Mouse (Mus musculus): ENCODE measurements around the gene Hist2h3c1. TPM values are rescaled to one million over a fixed set of nuclear protein-coding genes. Genes with fewer than 3 reads are reported as not detected.
"Not testable (repeated sequence)": the region's sequence is repeated elsewhere in the genome, so short reads cannot be mapped to it uniquely, and the experiment has no call there.

The Hist2h3c1 gene
- polyA plus RNA-seq, 1 experiment from 2014 or later = 0.91 TPM

- peak; percentile 87 for ATAC-seq (ENCODE audit: low FRiP score, low TSS enrichment)
These were observed 6.3 kb upstream of the Hist2h3c1 start, which contains the start of gene Hist2h2aa2 for GRCm38 (mm10) chr3:96239949-96240798. TSS of gene Hist2h2aa2 (minus strand) at chr3:96240276.

GRCm38 (mm10) chr3:96240799-96241197 lies 5.7 kb upstream of the Hist2h3c1 start:
- no peaks in the 10 kb centered on the region for H3K9me3 ChIP-seq (ENCODE audit: control insufficient read depth, low read length)
- H3K4me1 ChIP-seq (ENCODE audit: control insufficient read depth, insufficient read depth, low read length) = peaks cover 22% of the 10 kb centered on the region
- H3K4me2 ChIP-seq (replicated peaks; ENCODE audit: low read depth, low read length) = peak overlapping the region; percentile 31
- no peak for ATAC-seq (ENCODE audit: low FRiP score, low TSS enrichment)
- peak overlapping the region; percentile 89 for H3K27ac ChIP-seq (ENCODE audit: low read depth, low read length)
- no peak overlapping the region; the same call in 1 of the 2 replicates for H3K4me3 ChIP-seq (ENCODE audit: low read length)
- WGBS = 82% methylated on average over 9 of the region's 9 CpGs
- no peaks in the 10 kb centered on the region for H3K27me3 ChIP-seq (ENCODE audit: control insufficient read depth, insufficient read depth, low read length)
- H3K9ac ChIP-seq (ENCODE audit: low read depth, low read length) = peak overlapping the region; percentile 55
- H3K36me3 ChIP-seq (ENCODE audit: control insufficient read depth, insufficient read depth, low read length) = no peaks in the 10 kb centered on the region

More at GRCm38 (mm10) chr3:96239949-96240798, 6.3 kb upstream of the Hist2h3c1 start, which contains the start of gene Hist2h2aa2:
- H3K9me3 ChIP-seq (ENCODE audit: control insufficient read depth, low read length); H3K36me3 ChIP-seq (ENCODE audit: control insufficient read depth, insufficient read depth, low read length); H3K27me3 ChIP-seq (ENCODE audit: control insufficient read depth, insufficient read depth, low read length): not testable (repeated sequence)
- Histone ChIP-seq H3K27ac (ENCODE audit: low read depth, low read length) (peak within 1 kb of the TSS; percentile 89), H3K4me1 (ENCODE audit: control insufficient read depth, insufficient read depth, low read length) (peaks cover 22% of the 10 kb centered on the region), H3K9ac (ENCODE audit: low read depth, low read length) (peak within 1 kb of the TSS; percentile 55), H3K4me3 (ENCODE audit: low read length) (peak within 1 kb of the TSS; percentile 17; the same call in 1 of the 2 replicates), H3K4me2 (replicated peaks; ENCODE audit: low read depth, low read length) (peak within 1 kb of the TSS; percentile 31)
- WGBS = 7% methylated on average over 25 of the region's 85 CpGs

GRCm38 (mm10) chr3:96243921-96244572 lies 2.4 kb upstream of the Hist2h3c1 start:
- no peak for ATAC-seq (ENCODE audit: low FRiP score, low TSS enrichment)
- 81% methylated on average over 7 of the region's 7 CpGs for WGBS
- Histone ChIP-seq H3K36me3 (ENCODE audit: control insufficient read depth, insufficient read depth, low read length) (no peaks in the 10 kb centered on the region), H3K4me2 (replicated peaks; ENCODE audit: low read depth, low read length) (peak overlapping the region; percentile 42), H3K27ac (ENCODE audit: low read depth, low read length) (peak overlapping the region; percentile 99), H3K4me1 (ENCODE audit: control insufficient read depth, insufficient read depth, low read length) (peaks cover 24% of the 10 kb centered on the region), H3K9ac (ENCODE audit: low read depth, low read length) (peak overlapping the region; percentile 79; the same call in 1 of the 2 replicates), H3K4me3 (ENCODE audit: low read length) (peak overlapping the region; percentile 43; the same call in 1 of the 2 replicates), H3K27me3 (ENCODE audit: control insufficient read depth, insufficient read depth, low read length) (no peaks in the 10 kb centered on the region), H3K9me3 (ENCODE audit: control insufficient read depth, low read length) (no peaks in the 10 kb centered on the region)

- H3K9ac ChIP-seq (ENCODE audit: low read depth, low read length) = peak within 1 kb of the TSS; percentile 79
- H3K36me3 ChIP-seq (ENCODE audit: control insufficient read depth, insufficient read depth, low read length); H3K27me3 ChIP-seq (ENCODE audit: control insufficient read depth, insufficient read depth, low read length); H3K9me3 ChIP-seq (ENCODE audit: control insufficient read depth, low read length): not testable (repeated sequence)
- peak within 1 kb of the TSS; percentile 99 for H3K27ac ChIP-seq (ENCODE audit: low read depth, low read length)
- WGBS = 0% methylated on average over 18 of the region's 88 CpGs
- peaks cover 26% of the 10 kb centered on the region for H3K4me1 ChIP-seq (ENCODE audit: control insufficient read depth, insufficient read depth, low read length)
- peak within 1 kb of the TSS; percentile 43 for H3K4me3 ChIP-seq (ENCODE audit: low read length)
- ATAC-seq (ENCODE audit: low FRiP score, low TSS enrichment) = peak; percentile 91
- peak within 1 kb of the TSS; percentile 42 for H3K4me2 ChIP-seq (replicated peaks; ENCODE audit: low read depth, low read length)
These were observed 1.2 kb upstream of the Hist2h3c1 start, which contains the start of gene Hist2h2aa1 for GRCm38 (mm10) chr3:96245003-96245886. TSS of gene Hist2h2aa1 (plus strand) at chr3:96245497.

GRCm38 (mm10) chr3:96246018-96246417 lies 467 bp upstream of the Hist2h3c1 start:
- WGBS = 0% methylated on average over 10 of the region's 21 CpGs
- H3K4me1 ChIP-seq (ENCODE audit: control insufficient read depth, insufficient read depth, low read length) = peaks cover 22% of the 10 kb centered on the region
- not testable (repeated sequence) for H3K4me2 ChIP-seq (replicated peaks; ENCODE audit: low read depth, low read length); H3K27me3 ChIP-seq (ENCODE audit: control insufficient read depth, insufficient read depth, low read length); ATAC-seq (ENCODE audit: low FRiP score, low TSS enrichment); H3K9me3 ChIP-seq (ENCODE audit: control insufficient read depth, low read length); H3K36me3 ChIP-seq (ENCODE audit: control insufficient read depth, insufficient read depth, low read length)
- peak overlapping the region; percentile 67; the same call in 1 of the 2 replicates for H3K27ac ChIP-seq (ENCODE audit: low read depth, low read length)
- peak overlapping the region; percentile 27; the same call in 1 of the 2 replicates for H3K4me3 ChIP-seq (ENCODE audit: low read length)
- peak overlapping the region; percentile 48; the same call in 1 of the 2 replicates for H3K9ac ChIP-seq (ENCODE audit: low read depth, low read length)

- 4% methylated on average over 11 of the region's 11 CpGs for WGBS
These were observed 1.1 kb downstream of the Hist2h3c1 start for GRCm38 (mm10) chr3:96247356-96248140.

GRCm38 (mm10) chr3:96248141-96249033 lies 1.9 kb downstream of the Hist2h3c1 start:
- Histone ChIP-seq H3K27me3 (ENCODE audit: control insufficient read depth, insufficient read depth, low read length) (no peaks in the 10 kb centered on the region), H3K36me3 (ENCODE audit: control insufficient read depth, insufficient read depth, low read length) (no peaks in the 10 kb centered on the region), H3K27ac (ENCODE audit: low read depth, low read length) (peak overlapping the region; percentile 55; the same call in 1 of the 2 replicates), H3K4me2 (replicated peaks; ENCODE audit: low read depth, low read length) (peak overlapping the region; percentile 50), H3K4me1 (ENCODE audit: control insufficient read depth, insufficient read depth, low read length) (peaks cover 22% of the 10 kb centered on the region), H3K4me3 (ENCODE audit: low read length) (peak overlapping the region; percentile 53), H3K9ac (ENCODE audit: low read depth, low read length) (peak overlapping the region; percentile 75), H3K9me3 (ENCODE audit: control insufficient read depth, low read length) (no peaks in the 10 kb centered on the region)
- 41% methylated on average over 6 of the region's 6 CpGs for WGBS
- no peak for ATAC-seq (ENCODE audit: low FRiP score, low TSS enrichment)

More at GRCm38 (mm10) chr3:96247356-96248140, 1.1 kb downstream of the Hist2h3c1 start:
- H3K36me3 ChIP-seq (ENCODE audit: control insufficient read depth, insufficient read depth, low read length) = no peaks in the 10 kb centered on the region
- H3K4me2 ChIP-seq (replicated peaks; ENCODE audit: low read depth, low read length) = peak overlapping the region; percentile 50
- no peak for ATAC-seq (ENCODE audit: low FRiP score, low TSS enrichment)
- H3K4me3 ChIP-seq (ENCODE audit: low read length) = peak overlapping the region; percentile 53
- peak overlapping the region; percentile 75 for H3K9ac ChIP-seq (ENCODE audit: low read depth, low read length)
- H3K9me3 ChIP-seq (ENCODE audit: control insufficient read depth, low read length) = no peaks in the 10 kb centered on the region
- peak overlapping the region; percentile 68 for H3K27ac ChIP-seq (ENCODE audit: low read depth, low read length)
- H3K4me1 ChIP-seq (ENCODE audit: control insufficient read depth, insufficient read depth, low read length) = peaks cover 22% of the 10 kb centered on the region
- H3K27me3 ChIP-seq (ENCODE audit: control insufficient read depth, insufficient read depth, low read length) = no peaks in the 10 kb centered on the region
